Mouse (Mus musculus) granulocyte monocyte progenitor cell, adult 5-6 weeks (primary cell): ENCODE results near the gene Hectd1. TPM values are rescaled to one million over a fixed set of nuclear protein-coding genes. Genes with fewer than 3 reads are reported as not detected.

Source experiments
- ATAC-seq: replicated peaks from 2 replicates; pipeline ENCODE4 v1.8.0; 2016; ENCODE audit warnings: mild to moderate bottlenecking, moderate TSS enrichment, inconsistent platforms; ENCODE audit not compliant: poor library complexity, severe bottlenecking
- total RNA-seq, 2 experiments: library from RNA; stranded (forward) in 1 of 2; stranded (reverse) in 1 of 2; fragments of 200-712, 200-1000 nt in 1 of 2; fragments of >200 nt in 1 of 2; fragmentation: Nextera tagmentation in 1 of 2; gene quantifications; 2 replicates each; pipeline ENCODE4 v1.2.3; 2014 to 2017

Gene Hectd1
- total RNA-seq, 2 experiments from 2014 or later = 51.0 to 89.7 TPM

- peak; percentile 89 for ATAC-seq
Measured at GRCm38 (mm10) chr12:51811388-51812140, 17.8 kb downstream of the Hectd1 start.

GRCm38 (mm10) chr12:51810564-51810963, 18.8 kb downstream of the Hectd1 start:
- ATAC-seq = no peak

- peak; percentile 77 for ATAC-seq
Measured at GRCm38 (mm10) chr12:51784842-51785241, 44.5 kb downstream of the Hectd1 start.

GRCm38 (mm10) chr12:51768702-51769101, 60.6 kb downstream of the Hectd1 start:
- ATAC-seq = peak; percentile 89

- peak; percentile 81 for ATAC-seq
Measured at GRCm38 (mm10) chr12:51767454-51767853, 61.9 kb downstream of the Hectd1 start.

- no peak for ATAC-seq
Measured at GRCm38 (mm10) chr12:51759374-51759773, 70.0 kb downstream of the Hectd1 start.

GRCm38 (mm10) chr12:51756599-51756961, 72.8 kb downstream of the Hectd1 start:
- ATAC-seq = no peak

- no peak for ATAC-seq
Measured at GRCm38 (mm10) chr12:51755938-51756598, 73.3 kb downstream of the Hectd1 start.

GRCm38 (mm10) chr12:51747348-51747747, 82.0 kb downstream of the Hectd1 start:
- no peak for ATAC-seq

- no peak for ATAC-seq
Measured at GRCm38 (mm10) chr12:51744957-51745356, 84.4 kb downstream of the Hectd1 start.

GRCm38 (mm10) chr12:51741690-51742089, 87.6 kb downstream of the Hectd1 start:
- ATAC-seq = peak; percentile 77

GRCm38 (mm10) chr12:51736807-51737206, 92.5 kb downstream of the Hectd1 start:
- no peak for ATAC-seq

GRCm38 (mm10) chr12:51736381-51736780, 93.0 kb downstream of the Hectd1 start:
- no peak for ATAC-seq

- ATAC-seq = no peak
Measured at GRCm38 (mm10) chr12:51735840-51736271, 93.5 kb downstream of the Hectd1 start.

GRCm38 (mm10) chr12:51734605-51735211, 94.6 kb downstream of the Hectd1 start:
- no peak for ATAC-seq

- ATAC-seq = no peak
Measured at GRCm38 (mm10) chr12:51729827-51730226, 99.5 kb downstream of the Hectd1 start.

- no peak for ATAC-seq
Measured at GRCm38 (mm10) chr12:51729058-51729457, 100.3 kb downstream of the Hectd1 start.

GRCm38 (mm10) chr12:51721836-51722235, 107.5 kb downstream of the Hectd1 start:
- ATAC-seq = no peak

- ATAC-seq = peak; percentile 99
Measured at GRCm38 (mm10) chr12:51718617-51719016, 110.7 kb downstream of the Hectd1 start.

GRCm38 (mm10) chr12:51712685-51713084, 116.7 kb downstream of the Hectd1 start:
- ATAC-seq = no peak

GRCm38 (mm10) chr12:51710154-51710553, 119.2 kb downstream of the Hectd1 start:
- no peak for ATAC-seq
